ENCODE assay signal across 8 mouse cellular contexts in genomic region chr19:46869526-46869925, GRCm38 (mm10).
A peak's percentile ranks its signal among the peaks of the same experiment; 100 is the strongest.
DNase-seq lines count a peak whose midpoint lies in the region; ATAC-seq and TF ChIP-seq lines count a peak whose summit lies in the region.

No protein-coding gene starts in this region.

- no peak overlapping the region for H3K9ac ChIP-seq in hindbrain, embryonic 11.5 days (ENCODE audit: low read depth, low read length)

- no peak for TF ChIP-seq POLR2A in cerebellum, adult 2 months (IDR thresholded peaks at IDR 0.05; ENCODE audit: borderline replicate concordance, insufficient read depth, low read length)

- H3K4me1 ChIP-seq in cerebellum, adult 2 months (ENCODE audit: control insufficient read depth, insufficient read depth, low read length) = peaks cover 3% of the 10 kb centered on the region; the same call in 1 of the 2 replicates
- H3K4me1 ChIP-seq in hindbrain, embryonic 11.5 days (replicated peaks; ENCODE audit: control insufficient read depth, insufficient read depth, low read length) = no peaks in the 10 kb centered on the region

- H3K4me3 ChIP-seq in cerebellum, adult 2 months (replicated peaks; ENCODE audit: insufficient read depth, low read depth, low read length) = no peak overlapping the region
- no peak overlapping the region for H3K4me3 ChIP-seq in hindbrain, embryonic 11.5 days (ENCODE audit: low read depth, low read length)

- no peak overlapping the region for H3K27ac ChIP-seq in cerebellum, adult 2 months (ENCODE audit: insufficient read depth, low read length)
- no peak overlapping the region for H3K27ac ChIP-seq in hindbrain, embryonic 11.5 days (ENCODE audit: low read depth, low read length)

- H3K4me2 ChIP-seq in hindbrain, embryonic 11.5 days (replicated peaks; ENCODE audit: low read depth, low read length) = no peak overlapping the region

- DNase-seq in MN1 (ENCODE audit: low spot score) = peak; percentile 67
- DNase-seq in cerebellum, adult 2 months = peak; percentile 78 to 86
- DNase-seq in hindbrain, embryonic 11.5 days (ENCODE audit: low spot score) = peak; percentile 85
- DNase-seq in layer of hippocampus, adult 9-10 months (ENCODE audit: low spot score) = peak; percentile 77
- DNase-seq in lung, postnatal 10 days = peak; percentile 89
- peak; percentile 90 for DNase-seq in retina, embryonic 14.5 days (ENCODE audit: low spot score)
- peak; percentile 84 for DNase-seq in thymus, postnatal 25 days

- H3K9me3 ChIP-seq in hindbrain, embryonic 11.5 days (ENCODE audit: control insufficient read depth, low read length) = no peaks in the 10 kb centered on the region

- WGBS in cerebellum, adult 2 months = 12% methylated on average over 6 of the region's 6 CpGs
- 11% methylated on average over 6 of the region's 6 CpGs for WGBS in hindbrain, embryonic 11.5 days

- TF ChIP-seq CTCF in cerebellum, adult 2 months (IDR thresholded peaks at IDR 0.05; ENCODE audit: borderline replicate concordance, insufficient read depth, low read depth, low read length) = peak; percentile 95

- ATAC-seq in frontal cortex, adult (ENCODE audit: low TSS enrichment) = peak; percentile 69
- no peak for ATAC-seq in hindbrain, embryonic 11.5 days (ENCODE audit: low FRiP score)

- no peaks in the 10 kb centered on the region for H3K36me3 ChIP-seq in hindbrain, embryonic 11.5 days (ENCODE audit: control insufficient read depth, insufficient read depth, low read length)

- H3K27me3 ChIP-seq in cerebellum, adult 2 months (ENCODE audit: control insufficient read depth, insufficient read depth, low read length) = no peaks in the 10 kb centered on the region
- H3K27me3 ChIP-seq in hindbrain, embryonic 11.5 days (ENCODE audit: control insufficient read depth, insufficient read depth, low read length) = no peaks in the 10 kb centered on the region
